Mouse (Mus musculus) brain, embryonic 14.5 days (tissue): ENCODE data around the gene Zc2hc1b.

Experiments
- CTCF ChIP-seq: fragments of 200-500 bp; IDR thresholded peaks from 2 replicates; pipeline ENCODE4 v1.5.1; 2012; ENCODE audit warnings: inconsistent platforms, mild to moderate bottlenecking, moderate library complexity, borderline replicate concordance; ENCODE audit not compliant: insufficient read depth, insufficient read length; ENCODE audit errors: extremely low read depth
- POLR2A ChIP-seq: fragments of 200-500 bp; IDR thresholded peaks from 2 replicates; pipeline ENCODE4 v1.6.1; 2012; ENCODE audit warnings: mild to moderate bottlenecking, inconsistent platforms, borderline replicate concordance; ENCODE audit not compliant: poor library complexity, insufficient read depth, insufficient read length, severe bottlenecking; ENCODE audit errors: extremely low read depth

DNA sequence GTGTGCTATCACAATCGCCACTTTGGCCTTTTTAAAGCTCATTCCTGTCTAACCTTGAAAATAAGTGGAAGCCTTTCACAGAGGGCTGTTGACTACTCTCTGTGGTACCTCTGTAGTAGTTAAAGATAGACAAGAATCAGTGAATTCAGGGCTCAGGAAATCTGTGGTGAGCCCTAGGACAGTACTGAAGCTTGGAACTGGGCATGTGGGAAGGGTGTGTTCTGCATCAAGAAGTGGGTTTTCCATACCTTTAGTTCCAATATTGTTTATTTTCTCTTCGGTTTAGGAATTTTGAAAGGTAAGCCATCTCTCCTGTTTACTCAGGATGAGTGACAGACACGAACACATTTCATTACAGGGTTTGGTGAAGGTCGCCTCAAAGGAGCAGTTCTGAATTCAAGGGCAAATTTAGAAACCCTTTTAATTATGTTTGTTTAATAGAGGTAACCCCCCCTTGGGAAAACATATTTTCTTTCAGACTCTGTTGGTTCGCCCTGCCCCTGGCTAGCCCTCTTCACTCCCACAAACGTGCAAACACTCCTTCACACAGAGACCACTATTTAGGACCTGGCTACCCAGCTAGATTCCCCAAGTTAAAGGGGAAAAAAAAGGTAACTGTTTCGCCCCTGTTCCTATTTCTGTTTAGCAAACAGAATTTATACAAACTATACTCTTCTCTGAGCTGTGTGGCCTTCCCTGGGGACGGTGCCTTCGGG lies 70.8 kb downstream of the Zc2hc1b start:
- TF ChIP-seq CTCF (no peak), POLR2A (no peak)
